Mouse (Mus musculus) A20 (cell line): ENCODE measurements at regions not wholly inside any gene's neighbourhood (a gene's known extent, or its start where the extent isn't known, plus 50 kb on each side); places are given as distances from the start of the nearest gene placed in this dataset.
A peak's percentile ranks its signal among the peaks of the same experiment; 100 is the strongest.

ENCODE experiments used
- DNase-seq: peaks from one replicate; pipeline ENCODE4 v3.0.0-alpha.2; 2011; ENCODE audit warnings: low read depth, low spot score

DNA sequence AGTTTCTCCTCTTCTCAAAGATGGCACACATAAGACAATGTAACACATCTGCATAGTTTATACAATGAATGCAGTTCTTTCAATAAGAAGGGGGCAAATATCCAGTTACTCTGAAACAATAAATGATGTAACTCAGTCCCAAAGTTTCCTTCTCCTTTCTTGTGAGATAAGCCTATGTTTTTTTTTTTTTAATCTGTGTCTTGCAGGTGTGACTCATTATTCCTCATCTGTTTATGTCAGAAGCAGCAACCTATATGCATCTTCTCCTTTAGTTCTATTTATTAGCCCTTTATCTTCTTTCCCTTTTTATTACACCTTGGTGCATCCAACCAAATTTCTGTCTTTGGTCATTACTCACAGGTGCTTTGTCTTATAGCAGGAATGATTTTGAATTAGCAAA lies 523.2 kb upstream of the Pot1a start:
- DNase-seq, result no peak

- DNase-seq, result no peak
Measured at GRCm38 (mm10) chr6:26304147-26304546, 495.1 kb upstream of the Pot1a start.

DNA sequence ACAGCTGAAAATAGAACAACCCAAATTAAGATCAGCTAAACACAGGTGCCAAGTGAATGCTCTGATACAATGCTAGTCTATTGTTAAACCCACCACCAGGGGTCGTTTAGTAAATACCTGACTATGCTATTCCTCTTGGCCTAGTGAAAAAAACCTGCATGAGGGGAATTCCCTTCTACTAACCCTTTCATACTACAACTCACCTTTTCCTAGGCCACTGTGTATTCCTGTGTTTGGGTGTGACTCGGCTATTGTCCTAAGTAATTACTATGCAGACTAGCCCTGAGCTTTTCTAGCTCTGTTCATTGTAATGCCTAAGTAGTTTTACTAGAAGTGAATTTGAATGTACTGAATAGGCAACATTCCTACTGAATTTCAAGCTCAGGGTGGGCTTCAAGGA lies 492.5 kb upstream of the Pot1a start:
- peak; percentile 24 for DNase-seq

DNA sequence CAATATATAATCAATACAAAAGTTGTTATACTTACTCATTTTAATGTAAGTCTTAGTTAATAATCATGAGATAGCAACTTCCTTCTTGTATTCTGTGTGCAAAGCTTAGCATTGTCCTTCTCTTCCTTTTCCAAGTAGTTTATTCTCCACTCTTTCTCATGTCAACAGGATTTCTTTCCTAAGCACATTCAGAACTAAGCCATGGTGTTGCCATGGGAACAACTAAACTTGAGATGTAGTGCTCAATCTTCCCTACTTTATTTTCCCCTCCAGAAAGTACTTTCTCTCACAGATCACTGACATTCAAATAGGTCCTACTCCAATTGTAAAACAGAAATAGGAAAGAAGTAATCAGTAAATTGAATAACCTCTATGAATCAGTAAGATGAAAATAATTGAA lies 490.2 kb upstream of the Pot1a start:
- no peak for DNase-seq

DNA sequence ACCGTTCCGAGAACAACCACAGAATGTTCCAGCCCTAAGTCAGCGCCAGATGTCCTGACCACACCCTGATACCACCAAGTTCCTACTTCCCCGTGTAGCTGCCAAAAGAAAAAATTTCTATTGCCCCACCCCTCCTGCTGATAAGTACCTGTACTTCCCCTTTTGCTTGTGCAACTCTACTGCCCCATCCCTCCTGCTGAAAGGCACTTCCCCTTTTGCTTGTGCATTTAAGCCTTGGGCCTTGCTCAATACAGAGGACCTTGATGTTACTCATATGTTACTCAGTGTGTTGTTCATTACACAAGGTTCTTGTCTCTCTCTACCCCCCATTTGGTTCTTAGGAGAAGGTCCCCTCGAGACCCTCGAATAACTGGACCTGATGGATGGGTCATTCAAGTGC lies 488.4 kb upstream of the Pot1a start:
- peak; percentile 51 for DNase-seq

DNA sequence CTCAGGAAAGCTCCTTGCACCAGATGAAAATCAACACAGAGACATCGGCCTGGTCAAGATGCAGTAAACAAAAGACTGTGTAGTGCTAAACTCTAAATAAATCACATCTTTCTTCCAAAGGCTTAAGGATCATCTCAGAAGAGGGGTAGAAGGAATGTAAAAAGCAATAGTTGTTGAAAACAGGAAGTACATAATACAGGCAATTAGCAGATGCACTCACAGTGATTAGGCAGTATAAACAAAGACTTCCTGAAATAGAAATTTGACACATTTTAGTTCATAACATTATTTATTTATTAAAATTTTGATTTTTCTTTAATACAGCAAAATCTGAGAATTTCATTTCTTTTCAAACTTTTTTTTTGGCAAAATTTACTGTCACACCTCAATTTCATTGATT lies 478.9 kb upstream of the Pot1a start:
- no peak for DNase-seq
